Mouse (Mus musculus) G1E-ER4 (cell line): ENCODE data around the gene Hacd2. TPM values are rescaled to one million over a fixed set of nuclear protein-coding genes. Genes with fewer than 3 reads are reported as not detected.

Experiments
- GATA1 ChIP-seq: IDR thresholded peaks from one replicate; pipeline ENCODE4 v1.8.0; 2012; ENCODE audit warnings: low read length, inconsistent platforms
- polyA plus RNA-seq: library from polyadenylated mRNA; stranded (reverse); fragments of >175 nt; gene quantifications from 2 replicates; pipeline ENCODE4 v1.2.3, GENCODE M21; 2012

The Hacd2 gene
- polyA plus RNA-seq, 1 experiment: 63.9 TPM

DNA sequence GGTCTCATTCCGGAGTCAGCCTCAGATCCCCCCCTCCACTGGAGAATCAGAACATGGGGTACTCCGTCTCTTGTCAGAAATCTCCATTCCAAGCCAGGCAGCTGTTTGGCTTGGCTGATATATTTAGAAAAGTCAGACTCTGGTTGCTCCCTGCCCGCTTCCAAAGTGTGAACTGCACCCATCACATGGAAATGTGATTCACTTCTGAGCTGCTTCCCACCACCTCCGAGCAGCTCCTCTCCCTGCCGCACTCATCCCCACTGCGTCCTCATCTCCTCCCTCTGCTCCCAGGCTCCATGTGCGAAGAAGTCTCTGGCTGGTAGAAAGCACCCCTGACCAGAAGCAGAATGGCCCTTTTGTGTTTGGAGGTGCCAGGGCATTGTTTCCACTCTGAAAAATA, 95.2 kb downstream of the Hacd2 start:
- TF ChIP-seq GATA1: no peak

DNA sequence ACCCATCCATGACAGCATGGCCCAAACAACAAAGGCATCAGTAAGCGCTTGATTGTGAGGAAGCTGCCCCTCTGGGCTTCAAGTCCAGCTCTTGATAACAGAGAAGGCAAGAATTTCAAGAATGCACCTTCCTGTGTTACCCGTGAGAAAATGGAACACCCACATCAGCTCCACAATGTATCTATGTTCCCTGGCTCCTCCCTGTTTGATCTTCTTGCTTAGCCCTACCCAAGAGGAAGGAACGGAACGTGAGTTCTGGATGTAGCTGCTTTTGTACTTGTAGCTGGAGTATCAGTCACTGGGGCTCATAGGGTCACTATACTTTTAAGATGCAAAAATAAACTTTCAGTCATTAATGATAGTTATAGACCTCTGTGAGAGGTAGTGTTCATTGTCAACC, 98.4 kb downstream of the Hacd2 start:
- TF ChIP-seq GATA1: no peak

DNA sequence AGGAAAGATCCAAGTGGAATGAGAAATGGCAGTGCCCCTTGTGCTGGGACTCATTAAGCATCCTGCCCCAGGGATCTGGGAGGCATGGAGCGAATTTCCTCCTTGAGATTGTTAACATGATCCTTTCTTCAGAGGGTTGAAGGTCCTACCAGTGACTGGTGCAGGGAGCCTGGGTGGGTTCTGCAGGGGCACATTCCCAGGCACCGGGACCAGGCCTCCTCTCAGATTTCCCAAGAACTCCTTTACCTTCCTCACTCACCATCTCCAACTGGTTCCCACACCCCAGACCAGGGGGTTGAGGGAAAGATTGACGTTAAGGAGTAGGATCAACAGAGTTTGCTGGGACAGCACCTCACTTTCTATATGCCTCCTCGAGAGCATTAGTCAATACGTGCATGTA, 105.0 kb downstream of the Hacd2 start:
- TF ChIP-seq GATA1: no peak

DNA sequence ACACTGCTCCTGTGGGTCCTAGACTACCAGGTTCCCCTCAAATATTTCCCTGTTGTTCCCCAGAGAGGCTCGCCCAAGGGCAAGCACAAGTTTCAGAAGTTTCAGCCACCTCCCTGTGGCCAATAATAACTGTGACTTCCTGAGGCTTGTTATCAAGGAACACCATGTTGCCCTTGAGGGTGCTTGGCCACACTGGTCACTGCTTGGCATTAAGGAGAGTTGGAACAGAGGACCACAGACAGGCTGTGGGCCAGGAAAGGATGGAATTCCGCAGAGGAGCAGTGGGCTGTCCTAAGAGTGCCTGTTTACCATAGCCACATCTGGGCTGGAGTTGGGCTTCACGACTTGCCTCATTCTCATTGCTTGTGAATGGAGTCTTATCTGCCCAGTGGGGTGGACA, 107.9 kb downstream of the Hacd2 start:
- TF ChIP-seq GATA1: no peak

- TF ChIP-seq GATA1: no peak
These were observed 117.2 kb downstream of the Hacd2 start for GRCm38 (mm10) chr16:35139416-35139815.

DNA sequence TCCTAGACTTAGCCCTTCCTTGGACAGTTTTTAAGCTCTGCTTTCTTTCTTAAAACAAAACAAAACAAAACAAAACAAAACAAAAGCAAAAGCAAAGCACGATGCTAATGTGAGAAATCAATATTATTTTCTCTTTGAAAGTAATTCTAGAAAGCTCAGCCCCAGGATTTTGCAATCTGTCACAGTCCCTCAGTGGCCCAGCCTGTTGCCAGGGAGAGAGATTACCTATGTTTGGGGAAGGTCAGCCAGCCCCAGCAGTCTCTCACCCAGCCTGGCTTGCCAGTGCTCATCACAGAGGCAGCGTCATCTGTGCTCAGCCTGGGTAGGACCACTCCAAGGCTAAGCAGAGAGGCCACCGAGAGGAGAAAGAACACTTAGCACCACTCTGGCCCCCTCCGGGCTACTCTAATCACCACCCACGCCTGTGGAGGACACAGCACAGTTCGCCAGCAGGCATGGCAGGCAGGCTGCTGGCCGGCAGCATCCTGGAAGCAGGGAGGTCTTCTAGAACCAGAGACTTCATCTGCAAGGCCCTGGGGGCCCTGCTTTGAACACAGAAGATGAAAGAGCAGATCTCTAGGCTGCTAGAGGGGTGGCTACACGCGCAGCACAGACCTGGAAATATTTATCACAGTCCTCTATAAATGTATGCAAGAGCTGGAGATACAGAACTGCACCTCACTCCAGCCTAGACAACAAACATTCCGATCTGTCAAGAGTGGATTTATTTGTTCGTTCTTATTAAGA, 117.8 kb downstream of the Hacd2 start:
- no peak for TF ChIP-seq GATA1

- TF ChIP-seq GATA1: no peak
These were observed 118.4 kb downstream of the Hacd2 start for GRCm38 (mm10) chr16:35140620-35140975.

GRCm38 (mm10) chr16:35141839-35142238, 119.6 kb downstream of the Hacd2 start:
- TF ChIP-seq GATA1: no peak

DNA sequence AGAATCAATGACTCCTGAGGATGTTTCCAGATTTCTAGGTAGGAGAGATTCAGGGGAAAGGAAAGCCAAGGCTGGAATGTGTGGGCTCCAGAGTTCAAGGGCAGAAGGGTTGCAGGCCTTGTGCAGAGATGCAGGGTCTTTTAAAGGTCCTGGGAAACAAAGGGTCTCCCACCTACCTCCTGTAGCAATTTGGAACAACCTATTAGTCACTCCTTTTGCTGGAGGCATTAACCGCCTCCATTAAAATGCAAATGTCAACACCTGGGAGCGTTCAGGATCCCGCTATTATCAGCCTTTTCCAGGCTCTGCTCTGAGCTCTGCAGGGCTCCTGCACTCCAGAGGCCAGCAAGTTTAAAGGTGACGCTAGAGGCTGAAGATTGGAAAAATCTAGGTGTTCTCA, 123.9 kb downstream of the Hacd2 start:
- no peak for TF ChIP-seq GATA1

DNA sequence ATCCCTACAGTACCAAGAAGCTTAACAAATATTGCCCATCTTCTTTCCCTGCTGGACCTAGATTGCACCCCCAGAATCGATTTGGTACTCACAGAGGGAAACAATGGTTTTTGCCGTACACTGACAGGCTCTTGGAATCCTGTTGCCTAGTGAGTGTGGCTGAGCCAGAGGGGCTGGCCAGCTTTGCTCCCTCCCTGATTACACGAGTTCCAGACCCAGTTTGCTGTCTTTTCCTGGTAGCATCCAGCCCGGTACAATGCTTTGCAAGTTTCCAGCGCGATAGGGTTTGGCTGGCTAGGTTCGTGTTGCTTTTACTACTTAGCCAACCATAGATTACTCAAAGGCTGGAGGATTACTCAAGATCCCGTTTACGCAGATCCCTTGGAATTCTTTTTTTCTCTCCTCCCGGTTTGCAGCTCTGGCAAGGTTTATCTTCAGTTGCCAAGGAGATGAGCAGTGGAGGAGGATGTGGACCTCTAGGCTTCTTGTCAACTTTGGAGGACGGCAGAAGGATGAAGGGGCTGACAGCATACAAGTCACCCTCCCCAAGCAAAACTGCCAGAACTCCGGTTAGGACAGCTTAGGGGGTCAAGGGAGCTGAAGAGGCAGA, 131.0 kb downstream of the Hacd2 start:
- no peak for TF ChIP-seq GATA1

- TF ChIP-seq GATA1: no peak
These were observed 132.0 kb downstream of the Hacd2 start for GRCm38 (mm10) chr16:35154245-35154640.

DNA sequence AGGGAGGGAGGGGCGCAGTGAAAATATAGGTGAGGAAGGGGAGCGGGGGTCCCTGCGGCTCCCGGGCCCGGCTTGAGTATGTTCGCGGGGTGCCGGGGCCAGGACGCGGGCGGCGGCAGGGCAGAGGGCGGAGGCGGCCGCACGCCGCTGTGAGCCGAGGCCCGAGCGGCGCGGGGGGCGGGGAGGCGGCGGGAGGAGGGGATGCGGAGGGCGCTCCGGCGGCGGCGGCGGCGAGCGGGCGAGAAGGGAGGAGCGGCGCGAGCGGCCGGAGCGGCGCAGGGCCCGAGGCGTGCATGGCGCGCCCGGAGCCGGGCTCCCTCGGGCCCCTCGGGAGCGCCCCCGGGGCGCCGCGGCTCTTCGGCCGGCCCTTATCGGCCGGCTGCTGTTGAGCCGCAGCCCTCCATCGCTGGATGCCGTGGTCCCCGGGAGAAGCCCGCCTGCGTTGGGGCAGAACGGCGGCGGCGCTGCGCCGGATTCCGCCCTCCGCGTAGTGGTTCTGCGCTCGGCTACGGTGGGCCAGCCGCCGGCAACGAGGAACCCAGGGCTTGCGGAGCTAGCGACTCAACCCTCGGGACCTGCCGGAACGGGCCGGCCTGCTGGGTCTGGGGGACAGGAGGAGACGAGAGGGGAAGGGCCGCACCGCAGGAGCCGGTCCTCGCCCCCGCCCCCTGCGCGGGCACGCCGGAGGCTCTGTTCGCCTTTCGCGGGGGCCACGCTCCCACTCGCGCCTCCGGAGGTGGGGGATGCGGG, 132.6 kb downstream of the Hacd2 start, which contains the start of gene Adcy5:
Gene Adcy5 (plus strand): TSS at position 237 of the 750 bp plus-strand sequence.
- TF ChIP-seq GATA1: no peak

DNA sequence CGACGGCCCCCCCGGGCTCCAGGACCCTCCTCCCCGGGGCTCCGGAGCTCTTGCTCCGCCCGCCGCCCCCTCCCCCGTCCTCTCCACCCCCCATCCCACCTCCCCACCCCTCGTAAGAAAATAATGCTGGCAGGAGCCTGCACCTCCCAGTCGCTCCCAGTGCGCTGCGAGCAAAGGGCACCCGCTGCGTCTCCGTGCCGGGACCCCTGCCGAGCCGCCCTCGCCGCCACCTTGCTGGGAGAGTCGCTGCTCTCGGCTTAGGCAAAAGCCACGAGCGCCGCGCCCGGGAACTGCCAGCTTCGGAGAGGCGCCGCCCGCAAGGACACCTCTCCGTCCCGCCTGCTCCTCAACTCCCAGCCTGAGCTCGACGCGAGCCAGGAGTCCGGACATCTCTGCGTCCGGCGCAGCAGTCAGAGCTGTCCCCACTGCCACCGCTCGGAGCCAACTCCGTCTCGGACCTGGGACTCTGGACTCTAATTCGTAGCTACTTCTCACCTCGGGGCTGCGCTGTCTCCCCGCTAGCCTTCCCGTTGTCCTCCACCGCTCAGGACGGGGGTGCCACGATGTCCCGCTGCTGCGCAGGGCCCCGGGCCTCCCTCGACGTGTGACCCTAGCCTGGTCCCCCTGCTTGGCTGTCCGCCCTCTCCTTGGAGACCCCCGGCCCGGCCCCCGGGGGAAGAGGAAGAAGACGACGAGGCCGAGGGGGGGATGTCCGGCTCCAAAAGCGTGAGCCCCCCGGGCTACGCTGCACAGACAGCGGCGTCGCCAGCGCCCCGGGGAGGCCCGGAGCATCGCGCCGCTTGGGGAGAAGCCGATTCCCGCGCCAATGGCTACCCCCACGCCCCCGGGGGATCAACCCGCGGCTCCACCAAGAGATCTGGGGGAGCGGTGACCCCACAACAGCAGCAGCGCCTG, 133.4 kb downstream of the Hacd2 start:
- no peak for TF ChIP-seq GATA1

DNA sequence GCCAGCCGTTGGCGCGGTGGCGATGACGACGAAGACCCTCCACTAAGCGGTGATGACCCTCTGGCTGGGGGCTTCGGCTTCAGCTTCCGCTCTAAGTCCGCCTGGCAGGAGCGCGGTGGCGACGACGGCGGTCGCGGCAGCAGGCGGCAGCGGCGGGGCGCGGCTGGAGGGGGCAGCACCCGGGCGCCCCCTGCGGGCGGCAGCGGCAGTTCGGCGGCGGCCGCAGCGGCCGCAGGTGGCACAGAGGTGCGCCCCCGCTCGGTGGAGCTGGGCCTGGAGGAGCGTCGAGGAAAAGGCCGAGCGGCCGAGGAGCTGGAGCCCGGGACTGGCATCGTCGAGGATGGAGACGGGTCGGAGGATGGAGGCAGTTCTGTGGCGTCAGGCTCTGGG, 134.1 kb downstream of the Hacd2 start:
- TF ChIP-seq GATA1: no peak

GRCm38 (mm10) chr16:35156832-35157231, 134.6 kb downstream of the Hacd2 start:
- TF ChIP-seq GATA1: no peak

Other genes starting within 250 kb of the Hacd2 start
- gene Adcy5, start 132.4 kb downstream of the Hacd2 start, polyA plus RNA-seq: not detected in 2 replicates